Mouse (Mus musculus) lung, postnatal 14 days (tissue): ENCODE measurements around the gene Mctp2.

ENCODE experiments used
- DNase-seq: peaks from one replicate; pipeline ENCODE4 v3.0.0; 2021

The Mctp2 gene

DNA sequence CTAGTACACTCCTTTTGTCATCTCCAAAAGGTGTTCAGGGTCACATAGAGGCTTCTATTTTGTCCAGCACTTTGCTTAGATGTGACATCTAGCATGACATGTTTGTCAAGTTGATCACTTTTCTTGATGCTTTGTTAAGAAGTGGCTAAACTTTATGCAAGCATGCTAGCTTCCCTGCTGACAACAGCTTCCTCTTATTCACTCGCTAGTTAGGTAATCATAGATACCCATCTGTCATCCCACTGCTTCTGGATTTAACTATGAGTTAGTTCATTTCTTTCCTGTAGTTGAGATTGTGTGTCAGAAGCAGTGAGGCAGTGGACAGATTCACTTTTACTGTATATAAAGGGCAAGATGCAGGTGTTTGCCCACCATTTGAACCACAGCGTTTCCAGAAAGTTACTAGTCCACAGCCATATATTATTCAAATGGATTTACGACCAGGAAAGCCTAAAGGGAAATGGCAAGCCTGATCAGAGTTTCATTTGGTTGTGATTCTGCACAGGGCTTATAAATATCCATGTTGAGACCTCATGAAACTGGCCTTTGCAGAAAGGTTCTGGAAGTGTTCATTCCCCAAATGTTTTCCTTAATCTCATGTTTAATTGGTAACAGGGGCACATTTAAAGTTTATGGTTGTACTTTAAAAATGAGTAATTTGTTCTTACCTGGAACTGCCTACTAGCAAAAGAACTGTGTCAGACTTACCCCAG, 216.8 kb downstream of the Mctp2 start:
- no peak for DNase-seq

DNA sequence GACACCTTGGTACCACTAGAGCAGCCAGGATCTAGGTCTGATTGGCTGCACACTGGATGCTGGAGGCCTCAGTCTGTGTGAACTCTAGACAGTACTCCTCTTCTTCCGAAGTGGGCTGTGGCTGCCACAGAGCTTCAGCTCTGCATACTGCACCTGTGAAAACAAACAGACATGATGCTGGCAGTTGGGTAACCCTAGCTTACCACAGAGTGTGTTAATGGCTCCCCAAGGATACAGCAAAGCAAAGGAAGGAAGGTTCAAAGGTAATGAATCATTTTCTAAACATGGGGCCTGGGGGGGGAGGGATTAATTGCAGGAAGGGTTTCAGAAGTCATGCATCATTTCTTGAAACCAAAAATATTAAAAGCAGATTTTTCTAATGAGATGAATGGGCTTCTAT, 225.7 kb downstream of the Mctp2 start:
- no peak for DNase-seq

- no peak for DNase-seq
These were observed 227.5 kb downstream of the Mctp2 start for GRCm38 (mm10) chr7:72078896-72079295.

DNA sequence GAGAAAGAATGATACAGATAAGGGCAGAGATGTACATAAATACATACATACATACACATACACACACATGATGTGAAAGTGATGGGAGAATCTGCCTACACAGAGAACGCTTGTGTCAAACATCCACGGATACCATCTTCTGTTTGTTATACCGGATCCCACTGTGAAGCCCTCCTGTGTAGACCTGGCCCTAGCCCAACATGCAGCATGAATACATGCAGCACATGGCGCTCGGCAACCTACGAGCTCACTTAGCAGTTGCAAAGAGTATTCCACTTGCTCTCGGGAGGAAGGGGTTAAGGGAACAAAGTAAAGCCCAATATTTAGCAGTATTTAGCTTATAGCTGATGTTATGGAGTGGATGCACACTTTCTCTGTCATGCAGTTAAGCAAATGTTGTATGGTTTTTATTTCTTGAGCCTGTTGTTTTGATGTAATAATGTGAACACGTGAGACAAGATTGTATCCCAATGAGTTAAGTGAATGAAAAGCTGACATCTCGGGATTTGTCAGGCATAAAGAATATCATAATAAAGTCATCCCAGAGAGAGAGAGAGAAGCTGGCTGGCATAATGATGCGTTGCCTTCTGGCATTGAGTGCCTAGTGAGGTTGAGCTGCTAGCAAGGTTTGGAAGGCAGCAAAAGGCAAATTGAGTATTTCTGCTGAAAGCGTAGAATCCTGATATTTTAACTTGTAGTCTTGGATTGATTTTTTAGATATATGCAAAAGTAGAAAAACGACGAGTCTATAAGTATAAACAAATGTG, 234.8 kb downstream of the Mctp2 start:
- no peak for DNase-seq

GRCm38 (mm10) chr7:72068454-72068853, 238.0 kb downstream of the Mctp2 start:
- DNase-seq, result no peak

- DNase-seq, result no peak
These were observed 240.1 kb downstream of the Mctp2 start for GRCm38 (mm10) chr7:72066352-72066751.

DNA sequence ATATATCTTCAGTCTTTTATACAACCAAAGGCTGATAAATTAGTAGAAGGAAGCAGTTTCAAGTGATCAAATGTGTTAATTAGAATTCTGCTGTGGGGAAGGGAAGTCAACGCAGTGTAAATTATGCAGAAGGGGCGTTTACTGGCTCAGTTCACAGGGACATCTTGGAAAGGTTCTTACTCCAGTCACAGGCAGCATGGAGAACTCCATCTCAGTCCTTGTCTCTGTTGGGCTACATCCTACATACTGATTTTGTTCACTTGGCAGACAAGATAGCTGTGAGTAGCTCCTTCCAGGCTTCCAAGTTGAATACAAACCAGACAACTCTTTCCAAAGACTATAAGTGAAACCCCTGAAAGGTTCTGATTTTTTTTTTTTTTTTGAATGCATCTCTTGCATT, 254.6 kb downstream of the Mctp2 start:
- no peak for DNase-seq

DNA sequence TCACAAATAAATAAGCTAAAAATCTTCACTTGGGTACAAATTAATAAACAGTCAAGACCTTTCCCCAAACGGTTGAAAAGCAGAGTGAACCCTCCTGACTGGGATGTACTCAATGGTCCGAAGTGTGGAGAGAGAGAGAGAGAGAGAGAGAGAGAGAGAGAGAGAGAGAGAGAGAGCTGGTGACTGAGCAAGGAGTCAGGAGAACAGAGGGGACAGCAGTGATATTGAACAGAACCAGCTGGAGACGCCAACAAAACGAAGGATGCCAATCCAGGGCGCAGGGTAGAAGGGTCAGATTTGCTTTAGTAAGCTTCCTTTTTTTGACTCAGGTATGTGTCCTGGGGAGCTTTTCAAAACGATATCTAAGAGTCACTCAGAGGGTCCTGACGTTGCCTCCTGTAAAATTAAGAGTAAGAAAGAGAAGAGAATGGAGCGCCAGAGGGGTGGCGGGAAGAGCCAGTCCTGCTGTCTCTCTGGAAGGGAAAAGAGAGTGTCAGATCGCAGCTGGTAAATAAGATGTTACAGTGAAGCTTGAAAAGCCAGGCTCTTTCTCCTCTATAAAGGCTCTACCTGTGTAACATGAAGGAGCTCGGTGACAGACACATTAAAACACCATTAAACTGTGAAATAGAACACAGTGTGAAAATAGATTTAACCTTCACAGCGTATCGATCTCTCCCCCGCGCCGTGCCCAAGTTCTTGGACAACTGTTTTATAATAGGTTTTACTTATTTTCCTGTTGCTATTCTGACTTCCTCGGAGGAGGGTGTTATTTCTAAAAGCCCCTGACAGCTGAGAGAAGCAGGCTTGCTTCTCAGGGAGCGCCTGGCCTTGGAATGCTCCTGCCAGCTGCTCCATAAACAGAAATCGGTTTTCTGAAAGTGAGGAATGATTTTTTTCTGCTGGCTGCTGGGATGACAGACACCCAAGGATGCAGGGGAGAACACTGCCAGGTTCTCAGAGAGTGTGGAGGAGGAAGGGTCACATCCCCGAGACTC, 258.5 kb downstream of the Mctp2 start:
- DNase-seq, result peak; percentile 22
